Mouse (Mus musculus): ENCODE results near the gene Hebp2. TPM values are rescaled to one million over a fixed set of nuclear protein-coding genes. Genes with fewer than 3 reads are reported as not detected.

The Hebp2 gene
- polyA plus RNA-seq, 1 experiment from 2014 or later = 10.3 TPM

Other genes with a start within 250 kb of the Hebp2 start
- gene Nhsl1, start 227.1 kb downstream of the Hebp2 start, polyA plus RNA-seq (2014; fragmentation: Nextera tagmentation; extraction: Ambion mirVana) = 13.7 and 16.7 TPM in 2 replicates
- 1.3 and 1.4 TPM in 2 replicates for gene Arfgef3, start 197.9 kb upstream of the Hebp2 start, polyA plus RNA-seq (2014; fragmentation: Nextera tagmentation; extraction: Ambion mirVana)
- gene Gm4922, start 240.7 kb upstream of the Hebp2 start, polyA plus RNA-seq (2014; fragmentation: Nextera tagmentation; extraction: Ambion mirVana) = 0.17 and 0.28 TPM in 2 replicates